Mouse (Mus musculus): ENCODE measurements at regions not wholly inside any gene's neighbourhood (a gene's known extent, or its start where the extent isn't known, plus 50 kb on each side); places are given as distances from the start of the nearest gene placed in this dataset.
"Not testable (repeated sequence)": the region's sequence is repeated elsewhere in the genome, so short reads cannot be mapped to it uniquely, and the experiment has no call there.

GRCm38 (mm10) chr1:185929761-185930160 is 187.3 kb downstream of the Lyplal1 start:
- WGBS: 72% methylated on average over 5 of the region's 5 CpGs
- Histone ChIP-seq H3K9me3 (ENCODE audit: control insufficient read depth, low read length) (no peaks in the 10 kb centered on the region), H3K4me3 (ENCODE audit: low read depth, low read length) (no peak overlapping the region), H3K4me2 (no peak overlapping the region), H3K27me3 (replicated peaks; ENCODE audit: control insufficient read depth, insufficient read depth, low read length) (no peaks in the 10 kb centered on the region), H3K27ac (ENCODE audit: low read depth, low read length) (no peak overlapping the region), H3K9ac (ENCODE audit: low read depth, low read length) (no peak overlapping the region), H3K36me3 (ENCODE audit: control insufficient read depth, insufficient read depth, low read length) (no peaks in the 10 kb centered on the region), H3K4me1 (replicated peaks; ENCODE audit: control insufficient read depth, insufficient read depth, low read length) (no peaks in the 10 kb centered on the region)
- ATAC-seq (replicated peaks; ENCODE audit: low FRiP score) (no peak), DNase-seq (ENCODE audit: low spot score) (no peak)

DNA sequence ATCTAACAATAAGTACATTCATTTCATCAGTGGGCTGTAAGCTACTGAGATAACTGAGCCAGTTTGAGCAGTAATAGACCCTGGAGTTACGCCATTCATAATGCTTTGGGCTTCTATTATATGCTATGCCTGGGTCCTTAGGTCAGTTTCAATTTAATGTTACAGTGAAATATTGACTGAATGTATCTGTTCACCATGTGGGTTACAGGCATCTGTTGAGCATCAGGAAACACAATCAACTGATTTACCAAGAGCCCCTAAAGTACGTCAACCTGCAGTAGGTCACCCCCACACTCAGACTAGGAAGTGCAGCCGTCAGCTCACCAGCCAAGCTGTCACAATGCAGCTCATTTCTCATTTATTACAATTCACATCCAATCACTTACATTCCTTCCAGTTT is 183.5 kb downstream of the Lyplal1 start:
- H3K4me2 ChIP-seq: no peak overlapping the region
- ATAC-seq (replicated peaks; ENCODE audit: low FRiP score) (no peak), DNase-seq (ENCODE audit: low spot score) (no peak)
- no peak overlapping the region for H3K9ac ChIP-seq (ENCODE audit: low read depth, low read length)
- no peak overlapping the region for H3K4me3 ChIP-seq (ENCODE audit: low read depth, low read length)
- no peaks in the 10 kb centered on the region for H3K36me3 ChIP-seq (ENCODE audit: control insufficient read depth, insufficient read depth, low read length)
- 76% methylated on average over 3 of the region's 3 CpGs for WGBS
- H3K27me3 ChIP-seq (replicated peaks; ENCODE audit: control insufficient read depth, insufficient read depth, low read length): no peaks in the 10 kb centered on the region
- no peaks in the 10 kb centered on the region for H3K9me3 ChIP-seq (ENCODE audit: control insufficient read depth, low read length)
- no peaks in the 10 kb centered on the region for H3K4me1 ChIP-seq (replicated peaks; ENCODE audit: control insufficient read depth, insufficient read depth, low read length)
- H3K27ac ChIP-seq (ENCODE audit: low read depth, low read length): no peak overlapping the region

DNA sequence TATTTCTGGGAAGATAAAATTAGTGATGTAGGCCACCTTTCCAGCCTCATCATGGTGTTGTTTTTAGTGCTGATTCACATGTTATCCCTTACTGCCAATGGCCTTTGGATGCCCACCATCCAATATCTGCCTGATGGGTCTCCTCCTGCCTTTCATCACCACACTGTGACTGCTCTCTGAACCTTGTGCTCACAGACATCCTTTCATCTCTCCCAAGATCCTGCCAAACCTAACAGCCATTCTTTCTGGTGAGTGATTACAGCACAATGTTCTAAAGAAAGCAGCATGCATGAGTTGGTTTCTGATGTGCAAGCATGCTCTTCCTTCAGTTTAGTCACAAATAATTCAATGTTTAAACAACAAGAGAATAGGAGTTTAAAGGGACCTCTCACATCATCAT is 180.1 kb downstream of the Lyplal1 start:
- H3K9ac ChIP-seq (ENCODE audit: low read depth, low read length): no peak overlapping the region
- H3K4me2 ChIP-seq: no peak overlapping the region
- no peak overlapping the region for H3K4me3 ChIP-seq (ENCODE audit: low read depth, low read length)
- H3K9me3 ChIP-seq (ENCODE audit: control insufficient read depth, low read length): no peaks in the 10 kb centered on the region
- no peaks in the 10 kb centered on the region for H3K4me1 ChIP-seq (replicated peaks; ENCODE audit: control insufficient read depth, insufficient read depth, low read length)
- no peak overlapping the region for H3K27ac ChIP-seq (ENCODE audit: low read depth, low read length)
- H3K27me3 ChIP-seq (replicated peaks; ENCODE audit: control insufficient read depth, insufficient read depth, low read length): no peaks in the 10 kb centered on the region
- DNase-seq (ENCODE audit: low spot score) (no peak), ATAC-seq (replicated peaks; ENCODE audit: low FRiP score) (no peak)
- no peaks in the 10 kb centered on the region for H3K36me3 ChIP-seq (ENCODE audit: control insufficient read depth, insufficient read depth, low read length)

GRCm38 (mm10) chr1:185939914-185940313 is 177.2 kb downstream of the Lyplal1 start:
- Histone ChIP-seq H3K36me3 (ENCODE audit: control insufficient read depth, insufficient read depth, low read length) (no peaks in the 10 kb centered on the region), H3K9me3 (ENCODE audit: control insufficient read depth, low read length) (no peaks in the 10 kb centered on the region), H3K4me1 (replicated peaks; ENCODE audit: control insufficient read depth, insufficient read depth, low read length) (no peaks in the 10 kb centered on the region), H3K9ac (ENCODE audit: low read depth, low read length) (no peak overlapping the region), H3K4me2 (no peak overlapping the region), H3K27ac (ENCODE audit: low read depth, low read length) (no peak overlapping the region), H3K27me3 (replicated peaks; ENCODE audit: control insufficient read depth, insufficient read depth, low read length) (no peaks in the 10 kb centered on the region), H3K4me3 (ENCODE audit: low read depth, low read length) (no peak overlapping the region)
- ATAC-seq (replicated peaks; ENCODE audit: low FRiP score) (no peak), DNase-seq (ENCODE audit: low spot score) (no peak)
- 71% methylated on average over 3 of the region's 3 CpGs for WGBS

GRCm38 (mm10) chr1:185940511-185940910 is 176.6 kb downstream of the Lyplal1 start:
- Histone ChIP-seq H3K9ac (ENCODE audit: low read depth, low read length) (no peak overlapping the region), H3K4me2 (no peak overlapping the region), H3K27ac (ENCODE audit: low read depth, low read length) (no peak overlapping the region), H3K36me3 (ENCODE audit: control insufficient read depth, insufficient read depth, low read length) (no peaks in the 10 kb centered on the region), H3K4me3 (ENCODE audit: low read depth, low read length) (no peak overlapping the region), H3K9me3 (ENCODE audit: control insufficient read depth, low read length) (no peaks in the 10 kb centered on the region), H3K27me3 (replicated peaks; ENCODE audit: control insufficient read depth, insufficient read depth, low read length) (no peaks in the 10 kb centered on the region), H3K4me1 (replicated peaks; ENCODE audit: control insufficient read depth, insufficient read depth, low read length) (no peaks in the 10 kb centered on the region)
- DNase-seq (ENCODE audit: low spot score) (no peak), ATAC-seq (replicated peaks; ENCODE audit: low FRiP score) (no peak)
- 54% methylated on average over 1 of the region's 1 CpGs for WGBS

DNA sequence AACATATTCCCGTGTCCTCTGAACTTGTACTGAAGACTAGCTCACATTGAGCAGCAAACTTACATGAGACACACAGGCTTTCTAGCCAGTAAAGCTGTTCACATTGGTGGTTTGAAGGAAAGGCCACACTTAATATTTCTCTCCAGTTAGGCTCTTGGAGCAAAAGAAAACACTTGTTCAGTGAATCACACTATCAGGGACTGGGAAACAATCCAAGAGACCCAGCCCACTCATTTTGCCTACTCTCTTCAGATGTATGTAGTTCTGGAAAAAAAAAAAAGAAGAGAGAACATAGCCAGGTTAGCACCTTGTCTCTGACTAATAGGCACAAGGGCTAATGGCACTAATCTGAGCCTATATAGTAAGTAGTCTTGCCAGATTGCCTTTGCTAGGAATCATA is 165.9 kb downstream of the Lyplal1 start:
- no peaks in the 10 kb centered on the region for H3K27me3 ChIP-seq (replicated peaks; ENCODE audit: control insufficient read depth, insufficient read depth, low read length)
- no peak overlapping the region for H3K27ac ChIP-seq (ENCODE audit: low read depth, low read length)
- no peak overlapping the region for H3K4me3 ChIP-seq (ENCODE audit: low read depth, low read length)
- ATAC-seq (replicated peaks; ENCODE audit: low FRiP score) (no peak), DNase-seq (ENCODE audit: low spot score) (no peak)
- no peak overlapping the region for H3K4me2 ChIP-seq
- no peaks in the 10 kb centered on the region for H3K36me3 ChIP-seq (ENCODE audit: control insufficient read depth, insufficient read depth, low read length)
- no peaks in the 10 kb centered on the region for H3K9me3 ChIP-seq (ENCODE audit: control insufficient read depth, low read length)
- no peak overlapping the region for H3K9ac ChIP-seq (ENCODE audit: low read depth, low read length)
- no peaks in the 10 kb centered on the region for H3K4me1 ChIP-seq (replicated peaks; ENCODE audit: control insufficient read depth, insufficient read depth, low read length)
- 61% methylated on average over 1 of the region's 1 CpGs for WGBS

DNA sequence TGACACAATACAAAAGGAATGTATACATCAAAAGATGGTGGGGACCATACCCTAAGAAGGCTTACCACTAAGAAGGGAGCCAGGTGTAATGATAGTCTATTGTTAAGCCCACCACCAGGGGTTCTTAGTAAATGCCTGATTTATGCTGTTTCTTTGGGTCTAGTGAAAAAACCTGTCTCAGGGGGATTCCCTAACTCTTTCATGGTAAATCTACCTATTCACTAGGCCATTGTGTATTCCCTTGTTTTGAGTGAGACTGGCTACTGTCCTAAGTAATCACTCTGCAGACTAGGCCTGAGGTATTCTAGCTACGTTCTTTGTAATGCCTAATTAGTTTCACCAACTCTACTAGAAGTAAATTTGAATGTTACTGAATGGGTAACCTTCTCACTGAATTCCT is 161.3 kb downstream of the Lyplal1 start:
- H3K36me3 ChIP-seq (ENCODE audit: control insufficient read depth, insufficient read depth, low read length); H3K27me3 ChIP-seq (replicated peaks; ENCODE audit: control insufficient read depth, insufficient read depth, low read length); H3K9ac ChIP-seq (ENCODE audit: low read depth, low read length); DNase-seq (ENCODE audit: low spot score); H3K27ac ChIP-seq (ENCODE audit: low read depth, low read length); H3K4me1 ChIP-seq (replicated peaks; ENCODE audit: control insufficient read depth, insufficient read depth, low read length); ATAC-seq (replicated peaks; ENCODE audit: low FRiP score); H3K9me3 ChIP-seq (ENCODE audit: control insufficient read depth, low read length); H3K4me3 ChIP-seq (ENCODE audit: low read depth, low read length); H3K4me2 ChIP-seq: not testable (repeated sequence)
- 82% methylated on average over 1 of the region's 1 CpGs for WGBS

- 74% methylated on average over 3 of the region's 3 CpGs for WGBS
- Histone ChIP-seq H3K9ac (ENCODE audit: low read depth, low read length) (no peak overlapping the region), H3K4me3 (ENCODE audit: low read depth, low read length) (no peak overlapping the region), H3K27me3 (replicated peaks; ENCODE audit: control insufficient read depth, insufficient read depth, low read length) (no peaks in the 10 kb centered on the region), H3K9me3 (ENCODE audit: control insufficient read depth, low read length) (no peaks in the 10 kb centered on the region), H3K27ac (ENCODE audit: low read depth, low read length) (no peak overlapping the region), H3K36me3 (ENCODE audit: control insufficient read depth, insufficient read depth, low read length) (no peaks in the 10 kb centered on the region), H3K4me2 (no peak overlapping the region), H3K4me1 (replicated peaks; ENCODE audit: control insufficient read depth, insufficient read depth, low read length) (no peaks in the 10 kb centered on the region)
- DNase-seq (ENCODE audit: low spot score) (no peak), ATAC-seq (replicated peaks; ENCODE audit: low FRiP score) (no peak)
These were observed 159.6 kb downstream of the Lyplal1 start for GRCm38 (mm10) chr1:185957557-185957956.

- no peaks in the 10 kb centered on the region for H3K27me3 ChIP-seq (replicated peaks; ENCODE audit: control insufficient read depth, insufficient read depth, low read length)
- H3K4me2 ChIP-seq: no peak overlapping the region
- no peaks in the 10 kb centered on the region for H3K9me3 ChIP-seq (ENCODE audit: control insufficient read depth, low read length)
- H3K4me3 ChIP-seq (ENCODE audit: low read depth, low read length): no peak overlapping the region
- no peak overlapping the region for H3K9ac ChIP-seq (ENCODE audit: low read depth, low read length)
- H3K36me3 ChIP-seq (ENCODE audit: control insufficient read depth, insufficient read depth, low read length): no peaks in the 10 kb centered on the region
- WGBS: 81% methylated on average over 10 of the region's 10 CpGs
- no peak overlapping the region for H3K27ac ChIP-seq (ENCODE audit: low read depth, low read length)
- DNase-seq (ENCODE audit: low spot score) (no peak), ATAC-seq (replicated peaks; ENCODE audit: low FRiP score) (no peak)
- no peaks in the 10 kb centered on the region for H3K4me1 ChIP-seq (replicated peaks; ENCODE audit: control insufficient read depth, insufficient read depth, low read length)
These were observed 158.8 kb downstream of the Lyplal1 start for GRCm38 (mm10) chr1:185958276-185958675.

Data from liver, embryonic 11.5 days (tissue).